Mouse (Mus musculus) G1E (cell line): ENCODE results near the gene Hist2h3b. TPM values are rescaled to one million over a fixed set of nuclear protein-coding genes. Genes with fewer than 3 reads are reported as not detected.

Source experiments
- ATAC-seq: 2 replicates; pipeline ENCODE4 v1.8.0; 2016; ENCODE audit warnings: mild to moderate bottlenecking; ENCODE audit not compliant: insufficient number of reproducible peaks, poor library complexity, low FRiP score, severe bottlenecking; ENCODE audit errors: extremely low read depth
- DNase-seq: peaks from one replicate; pipeline ENCODE4 v3.0.0; 2012; ENCODE audit warnings: low spot score
- H3K27me3 ChIP-seq: 2 replicates; pipeline ENCODE4 v1.6.1; 2012; ENCODE audit warnings: mild to moderate bottlenecking, low read length, inconsistent platforms; ENCODE audit not compliant: insufficient read depth
- H3K36me3 ChIP-seq: replicated peaks from 2 replicates; pipeline ENCODE3; 2012; ENCODE audit warnings: mild to moderate bottlenecking, inconsistent platforms
- H3K4me1 ChIP-seq: 2 replicates; pipeline ENCODE4 v1.6.1; 2012; ENCODE audit warnings: low read depth, low read length, inconsistent platforms, mixed read lengths; ENCODE audit not compliant: insufficient read depth
- H3K4me3 ChIP-seq: 2 replicates; pipeline ENCODE4 v1.5.1; 2012; ENCODE audit warnings: low read depth, mild to moderate bottlenecking, inconsistent platforms, low read length, moderate library complexity, mixed read lengths
- H3K9me3 ChIP-seq: replicated peaks from 2 replicates; pipeline ENCODE4 v1.6.1; 2012; ENCODE audit warnings: inconsistent platforms
- CTCF ChIP-seq: IDR thresholded peaks from 2 replicates; pipeline ENCODE4 v1.5.1; 2012; ENCODE audit warnings: low read depth, low read length, inconsistent platforms, mixed read lengths
- GATA1 ChIP-seq: IDR thresholded peaks from 2 replicates; pipeline ENCODE4 v1.6.1; 2012; ENCODE audit warnings: borderline replicate concordance, low read length, inconsistent platforms, mixed read lengths
- GATA2 ChIP-seq: IDR thresholded peaks from 2 replicates; pipeline ENCODE4 v1.6.1; 2012; ENCODE audit warnings: low read depth, low read length, inconsistent platforms, borderline replicate concordance
- POLR2AphosphoS5 ChIP-seq: IDR thresholded peaks from 2 replicates; pipeline ENCODE4 v1.6.1; 2012; ENCODE audit warnings: low read depth, low read length, inconsistent platforms; ENCODE audit not compliant: insufficient replicate concordance
- TAL1 ChIP-seq: conservative IDR thresholded peaks from 2 replicates; pipeline ENCODE4 v1.6.1; 2012; ENCODE audit warnings: low read depth, low read length, inconsistent platforms, mixed read lengths
- polyA plus RNA-seq: library from polyadenylated mRNA; stranded (reverse); fragments of >175 nt; gene quantifications from 2 replicates; pipeline ENCODE4 v1.2.3, GENCODE M21; 2012
- total RNA-seq, 2 experiments: library from RNA; stranded (forward) in 1 of 2; stranded (reverse) in 1 of 2; fragments of 200-1000 nt in 1 of 2; fragments of >200 nt in 1 of 2; fragmentation: Nextera tagmentation in 1 of 2; gene quantifications; 2 replicates each; pipeline ENCODE4 v1.2.3; 2014 to 2017

Hist2h3b gene
- total and polyA plus RNA-seq, 3 experiments: 16.2 to 2,573 (median 465) TPM

DNA sequence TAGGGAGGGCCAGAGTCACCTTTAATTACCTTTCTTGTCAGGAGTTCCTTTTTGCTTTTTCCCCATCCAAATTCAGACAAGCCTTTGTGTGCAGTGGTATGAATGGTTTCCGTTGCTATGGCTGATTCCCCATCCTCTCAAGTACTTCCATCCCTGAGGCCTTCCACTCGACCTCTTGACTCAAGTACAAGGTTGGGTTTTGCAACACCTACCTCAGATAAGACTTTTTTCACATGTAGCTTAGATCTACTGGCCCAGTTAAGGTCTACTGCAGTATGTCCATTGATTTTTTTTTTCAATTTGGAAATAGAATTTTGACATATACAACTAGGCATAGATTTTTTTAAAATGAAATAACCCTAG is 36.7 kb upstream of the Hist2h3b start:
- Histone ChIP-seq H3K36me3 (no peaks in the 10 kb centered on the region), H3K27me3 (no peaks in the 10 kb centered on the region), H3K9me3 (no peaks in the 10 kb centered on the region), H3K4me1 (peaks cover 23% of the 10 kb centered on the region), H3K4me3 (no peak overlapping the region)
- ATAC-seq (no peak), DNase-seq (no peak)
- no peak for TF ChIP-seq GATA1
- TF ChIP-seq GATA2: no peak
- no peak for TF ChIP-seq CTCF
- no peak for TF ChIP-seq POLR2AphosphoS5
- no peak for TF ChIP-seq TAL1

- TF ChIP-seq GATA1: no peak
- no peak for TF ChIP-seq TAL1
- TF ChIP-seq GATA2: no peak
- TF ChIP-seq POLR2AphosphoS5: no peak
- no peak for TF ChIP-seq CTCF
Measured at GRCm38 (mm10) chr3:96234914-96235313, 33.5 kb upstream of the Hist2h3b start.

GRCm38 (mm10) chr3:96235836-96236235 is 32.6 kb upstream of the Hist2h3b start:
- H3K27me3 ChIP-seq: no peaks in the 10 kb centered on the region
- DNase-seq (no peak), ATAC-seq (no peak)
- no peak overlapping the region for H3K4me3 ChIP-seq
- H3K36me3 ChIP-seq: no peaks in the 10 kb centered on the region
- TF ChIP-seq GATA2 (no peak), CTCF (no peak), TAL1 (no peak), POLR2AphosphoS5 (peak; percentile 89; the same call in 1 of the 2 replicates), GATA1 (no peak)
- H3K4me1 ChIP-seq: peaks cover 25% of the 10 kb centered on the region
- no peaks in the 10 kb centered on the region for H3K9me3 ChIP-seq

More at GRCm38 (mm10) chr3:96234914-96235313, 33.5 kb upstream of the Hist2h3b start:
- no peak for ATAC-seq
- H3K4me1 ChIP-seq: peaks cover 31% of the 10 kb centered on the region
- H3K4me3 ChIP-seq: no peak overlapping the region
- H3K27me3 ChIP-seq: no peaks in the 10 kb centered on the region
- no peak for DNase-seq
- no peaks in the 10 kb centered on the region for H3K36me3 ChIP-seq
- no peaks in the 10 kb centered on the region for H3K9me3 ChIP-seq

DNA sequence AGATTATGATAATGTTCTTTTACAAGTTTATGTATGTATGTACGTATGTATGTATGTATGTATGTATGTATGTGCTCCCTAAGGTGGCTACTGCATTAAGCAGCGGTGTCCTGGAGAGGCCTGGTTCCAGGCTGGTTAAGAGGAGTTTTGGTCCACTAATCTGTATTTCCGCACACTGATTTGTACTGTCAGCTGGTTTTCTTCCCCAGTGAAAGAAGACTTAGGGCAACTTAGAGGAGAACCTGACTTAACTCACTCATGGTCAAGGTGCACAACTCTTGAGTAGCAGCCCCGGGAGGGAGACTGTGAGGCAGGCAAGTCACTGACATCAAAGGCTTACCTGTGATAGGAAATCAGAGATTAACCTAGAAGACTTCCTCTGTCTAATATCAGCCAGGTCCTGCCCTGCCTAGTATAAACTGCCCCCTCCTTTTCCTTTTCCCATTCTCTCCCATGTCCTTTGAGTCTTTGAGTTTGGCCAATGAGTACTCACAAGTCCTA is 31.6 kb upstream of the Hist2h3b start:
- Histone ChIP-seq H3K9me3 (no peaks in the 10 kb centered on the region), H3K27me3 (no peaks in the 10 kb centered on the region), H3K4me1 (peaks cover 20% of the 10 kb centered on the region), H3K36me3 (no peaks in the 10 kb centered on the region), H3K4me3 (peak overlapping the region; percentile 67; the same call in 1 of the 2 replicates)
- ATAC-seq: no peak
- TF ChIP-seq TAL1 (no peak), GATA1 (no peak), POLR2AphosphoS5 (peak; percentile 27; the same call in 1 of the 2 replicates)
- DNase-seq: no peak

GRCm38 (mm10) chr3:96237335-96237903 is 31.0 kb upstream of the Hist2h3b start:
- ATAC-seq (no peak), DNase-seq (no peak)
- H3K4me3 ChIP-seq: peak overlapping the region; percentile 67
- peaks cover 22% of the 10 kb centered on the region for H3K4me1 ChIP-seq
- no peaks in the 10 kb centered on the region for H3K9me3 ChIP-seq
- no peaks in the 10 kb centered on the region for H3K36me3 ChIP-seq
- no peak for TF ChIP-seq GATA2
- TF ChIP-seq CTCF: no peak
- peak; percentile 70; the same call in 1 of the 2 replicates for TF ChIP-seq POLR2AphosphoS5
- TF ChIP-seq TAL1: no peak
- no peaks in the 10 kb centered on the region for H3K27me3 ChIP-seq

- Histone ChIP-seq H3K4me1 (peaks cover 23% of the 10 kb centered on the region), H3K36me3 (no peaks in the 10 kb centered on the region), H3K27me3 (no peaks in the 10 kb centered on the region), H3K4me3 (peak overlapping the region; percentile 67), H3K9me3 (no peaks in the 10 kb centered on the region)
- DNase-seq (no peak), ATAC-seq (no peak)
- TF ChIP-seq CTCF: no peak
- no peak for TF ChIP-seq GATA1
- peak; percentile 85; the same call in 1 of the 2 replicates for TF ChIP-seq POLR2AphosphoS5
- no peak for TF ChIP-seq GATA2
- TF ChIP-seq TAL1: no peak
Measured at GRCm38 (mm10) chr3:96237904-96238511, 30.4 kb upstream of the Hist2h3b start.
